Mouse (Mus musculus) forebrain, postnatal 0 days (tissue): ENCODE results near the gene Trim31. TPM values are rescaled to one million over a fixed set of nuclear protein-coding genes. Genes with fewer than 3 reads are reported as not detected.

Experiments
- ATAC-seq: fragments of 200-750 bp; cut with Nextera tagmentation; 2 replicates; pipeline ENCODE4 v1.8.0; 2017; ENCODE audit warnings: mild to moderate bottlenecking, moderate library complexity
- DNase-seq: peaks from one replicate; pipeline ENCODE4 v3.0.0-alpha.2; 2015
- H3K27ac ChIP-seq: fragments of 300-500 bp; sonication (generic); 2 replicates; pipeline ENCODE4 v1.5.1; 2014; ENCODE audit warnings: low read depth, mild to moderate bottlenecking, antibody characterized with exemption, low read length, moderate library complexity, mixed read lengths
- H3K27me3 ChIP-seq: fragments of 300-500 bp; sonication (generic); 2 replicates; pipeline ENCODE4 v1.6.1; 2014; ENCODE audit warnings: mild to moderate bottlenecking, low read length, mixed read lengths; ENCODE audit not compliant: insufficient read depth
- H3K36me3 ChIP-seq: fragments of 300-500 bp; sonication (generic); 2 replicates; pipeline ENCODE4 v1.6.1; 2014; ENCODE audit warnings: mild to moderate bottlenecking, moderate library complexity; ENCODE audit not compliant: insufficient read depth
- H3K4me1 ChIP-seq: fragments of 300-500 bp; sonication (generic); 2 replicates; pipeline ENCODE4 v1.6.1; 2014; ENCODE audit warnings: antibody characterized with exemption; ENCODE audit not compliant: insufficient read depth
- H3K4me2 ChIP-seq: fragments of 300-500 bp; sonication (generic); 2 replicates; pipeline ENCODE4 v1.6.1; 2014; ENCODE audit warnings: low read depth, mild to moderate bottlenecking, moderate library complexity
- H3K4me3 ChIP-seq: fragments of 300-500 bp; sonication (generic); 2 replicates; pipeline ENCODE4 v1.5.1; 2014; ENCODE audit warnings: low read depth, low read length, mixed read lengths
- H3K9ac ChIP-seq: fragments of 300-500 bp; sonication (generic); 2 replicates; pipeline ENCODE4 v1.6.1; 2014; ENCODE audit warnings: mild to moderate bottlenecking
- H3K9me3 ChIP-seq: fragments of 300-500 bp; sonication (generic); 2 replicates; pipeline ENCODE4 v1.6.1; 2016; ENCODE audit warnings: low read length
- CTCF ChIP-seq: sonication (generic); IDR thresholded peaks from 2 replicates; pipeline ENCODE4 v1.5.1; 2016; ENCODE audit warnings: antibody characterized with exemption, control low read depth, low read depth
- WGBS: fragments of 180-500 bp; shearing (Covaris S2); extraction: QIAGEN DNeasy Blood & Tissue Kit; methylation state at CpG from one replicate; pipeline ENCODE4 v1.1.7; 2014; 5-methylcytosine and 5-hydroxymethylcytosine counted together
- polyA plus RNA-seq: library from polyadenylated mRNA; unstranded; fragments of >200 nt; fragmentation: Nextera tagmentation; extraction: Ambion mirVana; gene quantifications from 2 replicates; pipeline ENCODE4 v1.2.1, GENCODE M21; 2015
- total RNA-seq: library from RNA; depleted of rRNA; stranded (reverse); fragments of >200 nt; gene quantifications from 2 replicates; pipeline ENCODE4 v1.2.3, GENCODE M21; 2014; rRNA removed

Trim31 gene
- total RNA-seq: not detected in 2 replicates
- 0.06 TPM in 1 of 2 replicates, not detected in the other for polyA plus RNA-seq

DNA sequence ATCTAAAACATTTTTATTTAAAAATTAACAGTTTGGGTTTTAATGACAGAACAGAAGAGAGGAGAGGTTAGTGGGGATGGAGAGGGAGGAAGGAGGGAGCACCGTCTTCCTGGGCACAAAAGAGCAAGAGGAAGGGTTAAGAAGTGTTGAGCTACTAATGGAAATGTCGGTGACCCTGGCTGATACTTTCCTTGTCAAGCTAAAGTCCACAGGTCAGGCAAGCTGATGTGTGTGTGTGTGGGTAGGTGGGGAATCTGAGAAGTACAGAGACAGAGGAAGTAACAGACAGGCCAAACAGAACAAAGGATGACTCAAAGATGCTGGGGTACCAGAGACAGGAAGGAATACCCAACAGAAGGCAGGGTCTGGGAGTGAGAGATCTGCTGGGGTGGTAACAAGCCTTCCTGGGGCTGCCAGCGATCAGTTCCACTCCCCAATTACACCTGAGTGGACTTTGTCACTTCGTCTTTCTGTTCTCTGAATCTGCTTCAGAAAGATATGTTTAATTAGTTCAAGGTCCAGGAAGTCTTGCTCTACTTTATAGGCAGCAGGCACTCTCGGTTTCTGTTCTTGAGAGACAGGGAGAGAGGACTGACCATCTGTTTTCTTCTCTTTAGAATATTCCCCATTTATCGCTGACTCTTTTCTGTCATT is at the start of gene Trim31:
TSS of gene Trim31 (plus strand) at position 567 of the 654 bp plus-strand sequence.
- Histone ChIP-seq H3K4me1 (no peaks in the 10 kb centered on the region), H3K9ac (no peak within 1 kb of the TSS), H3K4me3 (no peak within 1 kb of the TSS), H3K27ac (no peak within 1 kb of the TSS), H3K4me2 (no peak within 1 kb of the TSS), H3K36me3 (no peaks in the 10 kb centered on the region), H3K9me3 (no peaks in the 10 kb centered on the region), H3K27me3 (no peaks in the 10 kb centered on the region)
- ATAC-seq (no peak), DNase-seq (no peak)
- 76% methylated on average over 6 of the region's 6 CpGs for WGBS
- no peak for TF ChIP-seq CTCF

DNA sequence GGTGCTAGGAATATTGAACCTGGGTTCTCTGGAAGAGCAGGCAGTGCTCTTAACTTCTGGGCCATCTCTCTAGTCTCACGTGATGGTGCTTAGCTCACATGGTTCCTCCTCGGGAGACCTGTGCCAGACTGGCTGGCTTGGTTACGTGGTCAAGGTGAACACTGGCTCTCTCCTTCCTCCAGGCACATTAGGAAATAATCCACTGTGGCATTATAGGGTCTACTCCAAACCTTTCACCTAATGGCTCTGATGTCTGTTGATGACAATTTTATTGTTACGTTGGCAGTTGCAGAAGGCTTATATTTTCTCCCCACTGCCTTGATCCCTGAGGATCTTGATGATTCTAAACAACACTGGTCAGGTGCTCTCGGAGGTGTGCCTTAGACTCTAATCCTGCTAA is 49.0 kb upstream of the Trim31 start:
- 88% methylated on average over 5 of the region's 5 CpGs for WGBS
- TF ChIP-seq CTCF: no peak
- no peaks in the 10 kb centered on the region for H3K4me1 ChIP-seq

DNA sequence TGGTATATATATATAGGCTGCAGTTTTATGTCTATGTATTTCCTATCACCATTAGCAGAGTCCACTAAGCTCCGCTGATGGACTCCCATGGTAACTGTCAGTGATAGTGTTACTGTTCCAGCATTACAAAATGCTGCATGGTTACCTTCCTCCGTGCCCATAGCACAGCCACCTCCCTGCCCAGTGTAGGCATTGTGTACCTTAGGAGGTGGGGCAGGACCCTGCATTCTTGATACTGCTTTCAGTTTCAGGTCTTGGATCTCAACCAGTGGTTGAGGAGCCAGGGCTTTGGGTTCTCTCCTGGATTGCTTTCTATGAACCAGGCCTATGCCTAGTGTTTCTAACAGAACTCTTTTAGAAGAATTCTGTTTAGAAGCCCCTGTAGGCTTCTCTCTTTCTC is 47.9 kb upstream of the Trim31 start:
- no peak for TF ChIP-seq CTCF
- no peak overlapping the region for H3K4me3 ChIP-seq
- H3K36me3 ChIP-seq: peaks cover 41% of the 10 kb centered on the region
- no peaks in the 10 kb centered on the region for H3K27me3 ChIP-seq
- no peak overlapping the region for H3K4me2 ChIP-seq
- no peak for DNase-seq
- no peak for ATAC-seq
- H3K9me3 ChIP-seq: no peaks in the 10 kb centered on the region
- H3K4me1 ChIP-seq: no peaks in the 10 kb centered on the region
- H3K9ac ChIP-seq: no peak overlapping the region
- no peak overlapping the region for H3K27ac ChIP-seq
- WGBS: 86% methylated on average over 2 of the region's 2 CpGs

More for the DNA sequence above, 49.0 kb upstream of the Trim31 start:
- H3K4me3 ChIP-seq: no peak overlapping the region
- H3K27me3 ChIP-seq: no peaks in the 10 kb centered on the region
- H3K9ac ChIP-seq: no peak overlapping the region
- no peak overlapping the region for H3K4me2 ChIP-seq
- no peak overlapping the region for H3K27ac ChIP-seq
- DNase-seq (no peak), ATAC-seq (no peak)
- peaks cover 33% of the 10 kb centered on the region for H3K36me3 ChIP-seq
- H3K9me3 ChIP-seq: no peaks in the 10 kb centered on the region

GRCm38 (mm10) chr17:36851200-36851599 is 46.7 kb upstream of the Trim31 start:
- DNase-seq (no peak), ATAC-seq (no peak)
- Histone ChIP-seq H3K4me2 (no peak overlapping the region), H3K4me3 (no peak overlapping the region), H3K27me3 (no peaks in the 10 kb centered on the region), H3K9ac (no peak overlapping the region), H3K36me3 (peaks cover 52% of the 10 kb centered on the region), H3K4me1 (no peaks in the 10 kb centered on the region), H3K9me3 (no peaks in the 10 kb centered on the region), H3K27ac (no peak overlapping the region)
- TF ChIP-seq CTCF: no peak
- 84% methylated on average over 5 of the region's 5 CpGs for WGBS

DNA sequence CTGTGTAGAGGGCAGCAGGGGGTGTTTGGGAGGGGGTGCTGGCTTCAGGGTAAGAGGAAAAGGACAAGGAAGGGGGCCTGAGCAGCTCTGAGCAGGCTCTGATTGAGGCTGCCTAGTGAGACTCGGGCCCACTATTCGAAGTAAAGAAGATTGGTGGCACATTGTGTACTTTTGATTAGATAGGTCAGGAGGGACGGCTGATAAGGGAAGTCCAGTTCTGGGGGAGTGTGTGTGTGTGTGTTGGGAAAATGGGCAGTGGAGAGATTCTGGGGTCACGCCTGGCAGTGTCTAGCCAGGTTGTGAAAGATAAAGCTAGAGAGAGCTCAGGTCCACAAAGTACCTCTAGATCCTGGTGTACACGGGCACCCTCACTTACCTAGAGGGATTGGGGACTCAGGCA is 46.3 kb upstream of the Trim31 start:
- H3K4me2 ChIP-seq: no peak overlapping the region
- no peak for TF ChIP-seq CTCF
- no peak for ATAC-seq
- WGBS: 93% methylated on average over 5 of the region's 5 CpGs
- H3K27ac ChIP-seq: no peak overlapping the region
- no peak for DNase-seq
- H3K4me3 ChIP-seq: no peak overlapping the region
- peaks cover 55% of the 10 kb centered on the region for H3K36me3 ChIP-seq
- H3K27me3 ChIP-seq: no peaks in the 10 kb centered on the region
- H3K9me3 ChIP-seq: no peaks in the 10 kb centered on the region
- H3K9ac ChIP-seq: no peak overlapping the region
- no peaks in the 10 kb centered on the region for H3K4me1 ChIP-seq

GRCm38 (mm10) chr17:36855484-36855883 is 42.4 kb upstream of the Trim31 start:
- no peak overlapping the region for H3K4me2 ChIP-seq
- H3K27ac ChIP-seq: no peak overlapping the region
- no peaks in the 10 kb centered on the region for H3K4me1 ChIP-seq
- ATAC-seq (no peak), DNase-seq (no peak)
- no peak overlapping the region for H3K9ac ChIP-seq
- WGBS: 96% methylated on average over 3 of the region's 3 CpGs
- peaks cover 81% of the 10 kb centered on the region for H3K36me3 ChIP-seq
- TF ChIP-seq CTCF: no peak
- H3K9me3 ChIP-seq: no peaks in the 10 kb centered on the region
- no peak overlapping the region for H3K4me3 ChIP-seq
- no peaks in the 10 kb centered on the region for H3K27me3 ChIP-seq

DNA sequence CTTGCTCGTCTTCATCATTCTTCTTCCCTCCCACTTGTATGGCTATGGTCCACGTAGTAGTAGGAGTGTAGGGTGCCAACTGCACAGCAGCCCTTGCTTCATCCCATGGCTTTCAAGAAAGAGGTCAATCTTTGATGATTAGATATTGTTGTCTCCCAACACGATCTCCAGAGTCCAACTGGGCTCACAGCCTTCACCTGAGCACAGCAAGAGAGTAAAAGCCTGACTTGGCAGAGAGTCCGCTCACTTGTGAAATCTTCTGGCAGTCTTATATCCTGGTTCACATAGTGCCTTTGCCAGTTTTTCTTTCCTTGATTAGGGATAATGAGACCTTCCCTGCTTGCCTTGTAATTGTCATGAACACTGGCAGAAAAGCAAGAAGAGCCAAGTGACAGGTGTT is 41.7 kb upstream of the Trim31 start:
- Histone ChIP-seq H3K4me2 (no peak overlapping the region), H3K36me3 (peaks cover 74% of the 10 kb centered on the region), H3K27me3 (no peaks in the 10 kb centered on the region), H3K27ac (no peak overlapping the region), H3K9ac (no peak overlapping the region), H3K9me3 (no peaks in the 10 kb centered on the region), H3K4me3 (no peak overlapping the region), H3K4me1 (no peaks in the 10 kb centered on the region)
- no peak for TF ChIP-seq CTCF
- ATAC-seq (no peak), DNase-seq (no peak)
- 98% methylated on average over 4 of the region's 4 CpGs for WGBS
